Mouse (Mus musculus) gastrocnemius, postnatal 25 days (tissue): ENCODE data around the gene Ing3. TPM values are rescaled to one million over a fixed set of nuclear protein-coding genes. Genes with fewer than 3 reads are reported as not detected.

Experiments
- DNase-seq: peaks from one replicate; pipeline ENCODE4 v3.0.0; 2022
- total RNA-seq, 2 experiments: library from RNA; stranded (reverse); gene quantifications; 1 replicate in 1 of 2; 2 replicates in 1 of 2; pipeline ENCODE4 v1.2.3; 2021

Ing3 gene
- total RNA-seq, 2 experiments from 2014 or later = 9.3 to 10.2 TPM

DNA sequence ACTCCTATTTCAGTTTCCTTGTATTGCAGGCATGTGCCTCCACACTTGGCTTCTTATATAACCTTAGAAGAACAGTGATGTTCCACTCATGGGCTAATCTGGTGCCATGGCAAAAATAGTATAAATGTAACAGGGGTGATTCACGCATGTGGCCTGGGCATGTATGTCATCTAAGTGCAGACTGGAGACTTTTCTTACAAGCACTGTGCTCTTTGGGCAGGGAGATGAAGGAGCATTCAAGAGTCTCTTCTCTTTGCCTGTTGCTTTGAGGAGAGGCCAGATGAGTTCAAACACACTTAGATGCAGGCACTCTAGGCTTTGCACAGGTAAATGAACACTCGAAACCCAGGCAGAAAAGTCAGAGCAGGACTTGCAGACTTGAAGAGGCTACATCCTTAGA, 74.8 kb downstream of the Ing3 start:
- DNase-seq = no peak

Other genes with a start within 250 kb of the Ing3 start
- gene Tspan12, start 97.1 kb upstream of the Ing3 start, total RNA-seq = 10 to 100 TPM; 13.9 to 37.2 TPM
- 10 to 100 TPM; 16.8 to 22.7 TPM for gene Cped1, start 36.3 kb downstream of the Ing3 start, total RNA-seq